Mouse (Mus musculus) right cerebral cortex, postnatal 25 days (tissue): ENCODE measurements around the gene Rnasek.

Source experiments
- DNase-seq: peaks from one replicate; pipeline ENCODE4 v3.0.0; 2022

Gene Rnasek

GRCm38 (mm10) chr11:70215301-70215700 is 24.3 kb downstream of the Rnasek start:
- DNase-seq = no peak

DNA sequence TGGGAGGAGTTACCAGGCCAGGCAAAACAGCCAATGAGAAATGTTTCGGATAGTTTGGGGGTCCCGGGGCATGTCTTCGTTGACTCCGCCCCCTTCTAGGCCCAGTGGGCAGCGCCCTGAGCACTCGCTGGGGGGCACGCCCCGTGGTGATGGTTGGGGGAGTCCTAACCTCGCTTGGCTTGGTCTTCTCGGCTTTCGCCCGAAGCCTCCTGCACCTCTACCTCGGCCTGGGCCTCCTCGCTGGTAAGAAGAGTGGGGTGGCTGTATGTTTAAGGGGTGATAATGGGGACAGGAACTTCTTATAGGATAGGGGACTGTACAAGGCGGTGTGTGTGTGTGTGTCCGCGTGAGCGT is 24.8 kb downstream of the Rnasek start:
- DNase-seq = no peak

DNA sequence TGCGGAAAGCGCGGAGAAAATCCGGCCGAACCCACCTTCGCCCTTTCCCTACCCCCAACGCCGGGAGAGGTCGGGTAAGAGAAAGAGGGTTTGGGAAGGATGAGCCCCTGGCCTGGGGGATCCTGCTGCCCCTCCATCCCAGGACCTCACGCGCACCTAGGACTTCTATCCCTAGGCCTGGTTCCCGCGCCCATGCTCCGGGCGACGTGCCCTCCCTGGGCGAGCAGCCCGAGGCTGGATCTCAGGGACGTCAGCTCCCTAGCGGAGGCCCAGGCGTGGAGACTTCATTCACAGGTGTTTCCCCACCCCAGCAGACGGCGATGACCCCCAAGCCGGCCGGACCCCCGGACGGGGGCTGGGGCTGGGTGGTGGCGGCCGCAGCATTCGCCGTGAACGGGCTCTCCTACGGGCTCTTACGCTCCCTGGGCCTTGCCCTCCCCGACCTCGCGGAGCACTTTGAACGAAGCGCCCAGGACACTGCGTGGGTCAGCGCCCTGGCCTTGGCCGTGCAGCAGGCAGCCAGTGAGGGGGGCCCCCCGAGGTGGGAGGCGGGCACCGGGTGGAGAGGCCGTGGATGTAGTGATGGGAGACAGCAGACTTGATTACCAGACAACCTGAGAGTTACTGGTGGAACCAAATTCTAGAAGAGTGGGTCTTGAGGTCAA is 25.3 kb downstream of the Rnasek start:
- DNase-seq = peak; percentile 58

GRCm38 (mm10) chr11:70213736-70214135 is 25.9 kb downstream of the Rnasek start:
- peak; percentile 62 for DNase-seq

- DNase-seq = no peak
Measured at GRCm38 (mm10) chr11:70212896-70213295, 26.7 kb downstream of the Rnasek start.

DNA sequence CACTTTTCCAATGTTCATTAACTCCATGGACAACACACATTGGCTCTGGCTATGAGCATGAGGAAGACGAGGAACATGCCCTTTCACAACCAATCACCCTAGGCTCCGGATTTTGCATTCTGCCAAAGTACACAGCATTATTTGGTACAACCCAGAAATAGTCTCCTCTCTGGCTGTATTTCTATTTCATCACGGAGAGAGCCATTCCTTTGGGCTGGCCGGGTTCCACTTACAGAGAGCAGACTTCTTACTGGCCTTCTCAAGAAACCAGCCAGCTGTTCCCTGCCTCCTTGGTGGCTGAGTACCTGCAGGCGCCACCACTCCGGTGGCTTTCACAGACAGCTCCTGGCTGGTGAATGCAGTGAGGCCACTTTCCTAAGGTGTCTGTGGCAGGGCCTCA is 27.2 kb downstream of the Rnasek start, which contains the start of gene Slc16a11:
TSS of gene Slc16a11 (plus strand) at position 330 of the 400 bp plus-strand sequence.
- DNase-seq = no peak

GRCm38 (mm10) chr11:70211972-70212371 is 27.7 kb downstream of the Rnasek start:
- DNase-seq = no peak

- no peak for DNase-seq
Measured at GRCm38 (mm10) chr11:70210681-70211080, 29.0 kb downstream of the Rnasek start.

DNA sequence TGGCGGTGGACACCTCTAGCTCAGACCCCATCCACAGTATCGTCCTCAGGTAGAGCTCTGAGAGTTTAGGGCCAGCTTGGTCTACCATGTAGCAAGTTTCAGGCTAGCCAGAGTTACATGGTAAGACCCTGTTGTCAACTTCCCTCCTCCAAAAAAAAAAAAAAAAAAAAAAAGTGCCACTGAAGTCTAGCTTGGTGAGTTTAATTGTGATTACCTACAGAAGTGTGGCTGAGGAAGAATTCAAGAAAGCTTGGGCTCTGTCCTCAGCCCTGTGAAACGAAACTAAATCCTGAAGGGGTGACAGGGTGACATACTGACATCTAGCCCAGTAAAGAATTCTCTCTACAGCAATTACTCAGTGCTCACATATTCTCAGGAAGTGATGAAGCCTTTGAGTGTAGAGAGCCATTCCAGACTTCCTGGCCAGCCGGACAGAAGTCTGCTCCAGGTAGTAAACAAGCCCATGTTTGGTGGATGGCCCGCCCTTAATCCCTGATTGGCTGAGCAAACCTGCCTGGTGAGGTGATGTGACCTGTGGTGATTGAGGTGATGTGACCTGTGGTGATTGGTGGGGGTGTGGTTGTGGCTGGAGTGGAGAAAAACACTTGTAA is 30.8 kb downstream of the Rnasek start:
- DNase-seq = no peak

GRCm38 (mm10) chr11:70207283-70207682 is 32.4 kb downstream of the Rnasek start:
- DNase-seq = no peak

- DNase-seq = no peak
Measured at GRCm38 (mm10) chr11:70206801-70207200, 32.8 kb downstream of the Rnasek start.

DNA sequence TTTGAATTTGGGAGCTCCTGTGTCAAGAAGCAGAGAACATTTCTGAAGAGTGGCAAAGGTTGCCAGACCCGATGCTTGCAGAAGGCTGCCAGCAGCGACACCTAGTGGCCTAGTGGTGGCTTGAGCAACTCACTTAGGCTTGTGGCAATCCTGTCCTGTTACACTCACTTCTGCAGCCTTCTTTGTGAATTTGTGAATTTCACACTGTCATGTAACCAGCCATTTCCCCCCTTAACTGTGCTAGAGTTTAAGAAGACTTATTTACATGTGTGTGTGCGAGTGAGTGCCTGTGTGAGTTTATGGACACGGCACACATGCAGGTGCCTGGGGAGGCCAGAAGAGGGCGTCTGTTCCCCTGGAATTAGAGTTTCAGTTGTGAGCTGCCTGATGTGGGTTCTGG is 38.0 kb downstream of the Rnasek start:
- peak; percentile 60 for DNase-seq

- DNase-seq = no peak
Measured at GRCm38 (mm10) chr11:70200036-70200608, 39.5 kb downstream of the Rnasek start.

GRCm38 (mm10) chr11:70199107-70199506 is 40.5 kb downstream of the Rnasek start:
- DNase-seq = no peak

DNA sequence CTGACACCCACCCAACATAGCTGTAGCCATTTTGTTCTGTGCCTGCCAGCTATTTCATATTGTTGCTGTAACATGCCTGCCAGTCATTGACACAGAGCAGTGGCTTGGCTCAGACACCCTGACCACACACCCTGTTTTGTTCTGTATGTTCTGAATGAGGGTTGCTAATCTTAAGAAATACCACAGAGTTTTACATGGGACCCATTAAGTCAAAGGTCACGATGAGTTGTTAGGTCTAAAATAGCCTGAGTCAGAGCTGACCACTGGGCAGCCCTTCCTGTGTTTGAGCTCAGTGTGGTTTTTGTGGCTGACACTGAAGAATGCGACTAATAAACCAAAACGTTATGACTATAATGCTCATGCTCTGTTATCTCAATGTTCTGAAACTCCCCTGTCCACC is 41.3 kb downstream of the Rnasek start:
- no peak for DNase-seq

DNA sequence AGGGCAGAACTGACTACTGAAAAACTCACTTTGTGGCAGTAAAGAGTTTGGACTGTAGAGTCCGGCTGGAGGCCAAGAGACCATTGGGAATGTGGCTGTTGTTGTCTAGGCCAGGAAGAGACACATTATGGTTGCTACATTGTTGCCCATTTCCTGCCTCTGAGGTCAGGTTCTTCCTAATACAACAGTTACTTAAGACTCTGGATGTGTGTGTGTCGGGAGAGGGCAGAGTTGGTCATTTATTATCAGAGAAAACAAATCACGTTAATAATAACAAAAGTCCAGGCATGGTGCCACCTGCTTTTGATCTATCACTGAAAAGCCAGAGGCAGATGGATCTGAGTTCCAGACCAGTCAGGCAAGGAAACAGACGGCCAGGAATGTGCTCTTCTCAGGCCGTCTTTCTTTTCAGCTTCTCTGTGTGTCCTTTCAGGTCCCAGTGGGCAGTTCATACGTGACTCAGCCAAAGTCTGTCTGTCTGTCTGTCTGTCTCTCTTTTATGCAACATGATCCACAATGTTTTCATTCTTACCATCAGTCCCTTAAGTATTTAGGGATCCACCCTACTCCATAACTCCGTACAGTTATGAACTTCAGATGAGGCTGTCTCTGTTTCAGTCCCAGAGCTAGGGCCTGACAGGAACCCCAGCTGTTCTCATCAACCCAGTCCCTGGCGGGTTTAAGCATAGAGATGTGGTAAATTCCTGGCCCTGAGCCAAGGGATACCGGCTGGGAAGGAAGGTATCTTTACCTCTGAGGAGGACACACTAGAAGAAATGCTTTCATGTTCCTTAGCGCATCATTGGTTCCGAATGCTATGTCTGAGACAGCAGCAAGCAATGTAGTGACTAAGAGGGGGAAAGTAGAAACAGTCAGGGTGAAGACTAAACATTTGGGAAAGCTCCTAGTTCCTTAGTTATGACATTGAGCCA is 46.0 kb downstream of the Rnasek start:
- no peak for DNase-seq

DNA sequence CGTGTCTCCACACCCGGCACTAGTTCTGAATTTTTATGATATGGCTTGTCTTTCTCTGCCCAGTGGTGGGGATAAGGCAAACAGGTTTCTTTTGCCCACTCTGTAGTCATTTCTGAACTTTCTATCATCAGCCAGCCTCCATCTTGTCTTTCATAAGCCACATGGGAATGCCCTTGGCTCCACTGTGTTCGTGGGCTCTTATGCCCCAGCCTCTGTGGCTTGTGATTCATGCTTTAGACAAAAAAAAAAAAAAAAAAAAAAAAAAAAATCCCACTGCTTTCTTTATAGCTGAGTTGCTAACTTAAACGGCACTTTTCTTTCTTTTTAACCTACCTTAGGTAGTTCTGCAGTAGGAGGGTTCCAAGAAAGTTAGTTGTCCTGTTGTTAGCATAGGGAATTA is 47.5 kb downstream of the Rnasek start:
- DNase-seq = no peak

GRCm38 (mm10) chr11:70191188-70191587 is 48.5 kb downstream of the Rnasek start:
- DNase-seq = no peak

GRCm38 (mm10) chr11:70189319-70190134 is 50.1 kb downstream of the Rnasek start:
- no peak for DNase-seq
